Mouse (Mus musculus): ENCODE measurements around the gene Atp6v0a4. TPM values are rescaled to one million over a fixed set of nuclear protein-coding genes. Genes with fewer than 3 reads are reported as not detected.

The Atp6v0a4 gene
- polyA plus RNA-seq, 1 experiment from 2014 or later = 0.18 TPM

DNA sequence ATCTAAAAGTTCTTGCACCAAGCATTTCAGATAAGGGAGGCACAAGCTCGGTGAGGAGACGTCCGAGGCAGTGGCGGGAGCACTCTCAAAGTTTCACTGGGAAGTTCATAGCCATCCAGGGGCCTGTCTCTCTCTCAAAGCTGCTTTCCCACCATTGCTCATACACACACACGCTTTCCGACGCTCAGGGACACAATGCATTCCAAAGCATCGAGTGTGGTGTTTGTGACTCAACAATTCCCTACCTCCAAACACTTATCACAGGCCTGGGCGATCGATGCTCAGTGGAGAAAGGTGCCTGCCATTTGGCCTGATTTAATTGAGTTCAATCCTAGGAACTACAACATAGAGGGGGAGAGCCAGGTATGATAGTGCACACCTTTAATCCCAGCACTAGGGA, 29.7 kb downstream of the Atp6v0a4 start:
- WGBS = 91% methylated on average over 10 of the region's 10 CpGs
- Histone ChIP-seq H3K4me2 (no peak overlapping the region), H3K27me3 (no peaks in the 10 kb centered on the region), H3K4me1 (replicated peaks) (no peaks in the 10 kb centered on the region), H3K27ac (no peak overlapping the region), H3K4me3 (no peak overlapping the region), H3K9ac (no peak overlapping the region), H3K36me3 (no peaks in the 10 kb centered on the region), H3K9me3 (no peaks in the 10 kb centered on the region)
- no peak for ATAC-seq (ENCODE audit: low FRiP score)

DNA sequence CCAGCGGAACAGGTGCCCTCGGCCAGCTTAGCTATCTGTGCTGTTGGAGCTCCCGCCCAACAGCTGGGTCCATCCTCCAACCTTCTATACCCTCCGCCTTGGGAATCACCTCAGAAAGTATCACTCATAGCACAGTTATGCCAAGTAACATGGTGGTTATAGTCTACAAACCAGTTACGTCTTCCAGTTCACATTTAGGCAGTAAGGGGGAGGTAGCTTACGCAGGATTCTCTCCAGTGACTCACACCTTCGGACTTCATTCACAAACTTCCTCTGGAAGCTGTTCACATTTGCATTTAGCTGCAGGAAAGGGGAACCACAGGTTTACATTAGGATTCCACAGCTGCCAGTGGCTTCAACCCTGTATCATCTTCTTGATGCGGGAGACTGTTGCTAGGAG, 31.8 kb downstream of the Atp6v0a4 start:
- Histone ChIP-seq H3K27me3 (no peaks in the 10 kb centered on the region), H3K4me2 (no peak overlapping the region), H3K36me3 (no peaks in the 10 kb centered on the region), H3K4me1 (replicated peaks) (no peaks in the 10 kb centered on the region), H3K9ac (no peak overlapping the region), H3K27ac (no peak overlapping the region), H3K4me3 (no peak overlapping the region), H3K9me3 (no peaks in the 10 kb centered on the region)
- no peak for ATAC-seq (ENCODE audit: low FRiP score)
- 96% methylated on average over 8 of the region's 8 CpGs for WGBS

DNA sequence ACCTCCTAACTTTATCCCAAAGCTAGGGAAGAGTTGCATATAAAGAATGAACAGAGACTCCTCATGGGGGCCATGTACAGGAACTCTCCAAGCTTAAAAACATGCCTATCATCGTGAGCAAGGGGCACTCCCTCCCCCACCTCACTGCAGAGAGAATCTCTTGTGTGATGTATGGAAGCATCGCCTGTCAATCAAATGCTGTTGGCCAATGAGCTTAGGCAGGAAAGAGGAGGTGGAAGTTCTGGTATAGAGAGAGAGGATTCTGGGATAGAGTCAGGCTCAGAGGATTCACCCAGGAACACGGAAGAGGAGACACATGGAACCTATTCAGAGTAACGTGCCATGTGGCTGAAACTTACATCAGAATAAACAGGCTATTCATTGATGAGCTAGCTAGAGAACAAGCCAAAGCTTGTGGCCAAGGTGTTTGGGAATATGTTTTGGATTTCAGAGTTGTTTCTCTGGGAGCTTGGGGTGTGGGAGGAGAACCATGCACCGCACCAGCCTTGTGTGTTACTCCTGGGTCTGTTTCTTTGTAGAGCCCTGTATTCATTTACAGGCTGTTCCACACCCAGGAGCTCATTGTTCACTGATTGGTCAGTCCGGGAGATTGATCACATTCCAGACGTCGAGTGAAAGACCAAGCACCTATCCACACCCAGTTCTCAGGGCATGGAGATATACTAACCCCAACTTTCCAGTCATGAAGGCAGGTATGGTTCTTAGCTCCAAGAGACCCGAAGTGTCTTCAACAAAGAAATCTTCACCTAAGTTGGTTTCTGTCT, 37.0 kb downstream of the Atp6v0a4 start:
- ATAC-seq (ENCODE audit: low FRiP score) = no peak

DNA sequence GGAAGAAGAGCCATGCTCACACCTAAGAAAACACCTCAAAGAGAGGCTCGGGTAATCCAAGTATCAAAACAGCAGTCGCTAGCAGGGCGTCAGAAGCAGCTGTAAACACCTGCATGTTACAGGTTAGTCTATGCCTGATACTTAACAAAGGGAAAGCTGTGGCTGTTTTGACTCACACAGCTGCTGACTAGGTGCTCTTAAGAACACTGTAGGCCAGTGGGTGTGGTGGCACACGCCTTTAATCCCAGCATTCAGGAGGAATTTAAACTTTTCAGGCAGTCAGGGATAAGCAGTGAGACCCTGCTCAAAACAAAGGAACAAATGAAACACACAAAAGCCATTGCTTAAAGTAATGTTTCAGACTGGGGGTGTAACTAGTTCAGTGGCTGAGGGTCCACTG, 41.2 kb downstream of the Atp6v0a4 start:
- 61% methylated on average over 4 of the region's 4 CpGs for WGBS
- Histone ChIP-seq H3K4me2 (no peak overlapping the region), H3K9ac (no peak overlapping the region), H3K36me3 (no peaks in the 10 kb centered on the region), H3K27me3 (no peaks in the 10 kb centered on the region), H3K27ac (no peak overlapping the region), H3K4me1 (replicated peaks) (0 out of 2 replicates have a peak, but pooled peaks cover 2% of the 10 kb centered on the region), H3K4me3 (no peak overlapping the region), H3K9me3 (no peaks in the 10 kb centered on the region)
- no peak for ATAC-seq (ENCODE audit: low FRiP score)

More for the DNA sequence above, 37.0 kb downstream of the Atp6v0a4 start:
- 74% methylated on average over 9 of the region's 9 CpGs for WGBS
- H3K9ac ChIP-seq = no peak overlapping the region
- 0 out of 2 replicates have a peak, but pooled peaks cover 2% of the 10 kb centered on the region for H3K4me1 ChIP-seq (replicated peaks)
- no peak overlapping the region for H3K27ac ChIP-seq
- H3K27me3 ChIP-seq = no peaks in the 10 kb centered on the region
- no peak overlapping the region for H3K4me3 ChIP-seq
- no peaks in the 10 kb centered on the region for H3K36me3 ChIP-seq
- H3K4me2 ChIP-seq = no peak overlapping the region
- no peaks in the 10 kb centered on the region for H3K9me3 ChIP-seq

DNA sequence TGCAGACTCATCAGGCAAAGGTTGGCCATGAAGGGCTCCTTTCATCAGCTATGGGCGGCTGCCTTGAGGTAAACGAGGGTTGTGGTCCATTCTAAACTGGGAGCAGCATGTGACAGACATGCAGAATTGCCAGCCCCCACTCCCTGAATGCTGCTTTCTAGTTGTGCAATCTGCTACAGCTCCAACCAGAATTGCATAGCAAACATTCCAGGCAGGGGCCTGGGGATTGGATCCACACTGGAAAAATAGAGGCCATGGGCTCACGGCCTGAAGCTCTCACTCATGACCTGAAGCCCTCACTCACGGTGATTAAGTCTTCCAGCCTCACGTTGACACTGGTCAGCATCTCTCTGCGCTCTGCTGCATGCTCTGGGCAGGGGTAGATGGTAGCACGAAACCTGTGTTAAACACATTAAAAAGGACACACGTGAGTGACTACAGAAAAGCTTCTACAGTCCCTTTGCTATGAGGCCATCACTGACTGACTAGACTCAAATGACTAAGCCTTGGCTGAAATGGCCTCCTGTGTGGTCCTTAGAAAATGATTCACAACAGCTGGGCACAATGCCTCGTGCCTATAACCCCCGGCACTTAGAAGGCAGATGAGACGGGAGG, 42.6 kb downstream of the Atp6v0a4 start:
- H3K36me3 ChIP-seq = no peaks in the 10 kb centered on the region
- H3K4me2 ChIP-seq = no peak overlapping the region
- no peak overlapping the region for H3K4me3 ChIP-seq
- H3K27me3 ChIP-seq = no peaks in the 10 kb centered on the region
- H3K9me3 ChIP-seq = no peaks in the 10 kb centered on the region
- 0 out of 2 replicates have a peak, but pooled peaks cover 2% of the 10 kb centered on the region for H3K4me1 ChIP-seq (replicated peaks)
- 69% methylated on average over 11 of the region's 11 CpGs for WGBS
- no peak overlapping the region for H3K9ac ChIP-seq
- H3K27ac ChIP-seq = no peak overlapping the region
- ATAC-seq (ENCODE audit: low FRiP score) = no peak

DNA sequence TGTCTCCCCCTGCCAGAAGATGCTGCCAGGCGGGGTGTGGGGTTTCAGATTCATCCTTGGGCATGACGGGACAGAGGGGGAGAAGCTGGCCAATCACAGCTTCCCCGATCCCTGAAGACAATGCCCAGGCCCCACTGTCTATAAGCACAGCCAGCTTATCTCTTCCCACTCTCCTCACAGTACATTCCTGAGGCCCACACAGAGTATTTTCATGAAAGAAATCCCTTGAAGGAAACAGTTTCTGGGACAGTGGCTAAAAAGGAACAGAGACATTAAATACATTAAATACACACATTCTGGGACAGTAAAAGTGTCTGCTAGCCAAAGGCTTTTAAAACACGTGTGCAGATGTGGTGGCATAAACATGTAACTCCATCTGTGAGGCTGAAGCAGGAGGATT, 44.0 kb downstream of the Atp6v0a4 start:
- Histone ChIP-seq H3K27ac (no peak overlapping the region), H3K4me2 (no peak overlapping the region), H3K4me3 (no peak overlapping the region), H3K9ac (no peak overlapping the region), H3K4me1 (replicated peaks) (0 out of 2 replicates have a peak, but pooled peaks cover under 1% of the 10 kb centered on the region), H3K9me3 (no peaks in the 10 kb centered on the region), H3K27me3 (no peaks in the 10 kb centered on the region), H3K36me3 (no peaks in the 10 kb centered on the region)
- no peak for ATAC-seq (ENCODE audit: low FRiP score)
- WGBS = 59% methylated on average over 4 of the region's 4 CpGs

DNA sequence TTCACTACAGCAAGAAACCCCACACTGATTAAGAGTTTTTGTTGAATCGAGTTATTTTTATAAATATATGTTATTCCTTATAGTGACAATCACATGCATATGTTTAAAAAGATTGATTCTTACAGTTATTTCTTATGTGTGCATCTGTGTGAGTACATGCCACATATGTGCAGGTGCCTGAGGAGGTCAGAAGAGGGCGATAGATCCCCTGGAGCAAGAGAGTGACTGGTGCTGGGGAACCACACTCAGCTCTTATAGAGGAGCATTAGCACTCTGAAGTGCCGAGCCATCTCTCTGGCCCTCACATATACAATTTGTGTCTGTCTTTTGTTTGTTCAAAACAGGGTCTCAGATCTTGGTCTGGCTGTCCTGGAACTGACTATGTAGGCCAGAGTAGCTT, 50.8 kb downstream of the Atp6v0a4 start:
- no peak overlapping the region for H3K9ac ChIP-seq
- 88% methylated on average over 3 of the region's 3 CpGs for WGBS
- no peak for ATAC-seq (ENCODE audit: low FRiP score)

DNA sequence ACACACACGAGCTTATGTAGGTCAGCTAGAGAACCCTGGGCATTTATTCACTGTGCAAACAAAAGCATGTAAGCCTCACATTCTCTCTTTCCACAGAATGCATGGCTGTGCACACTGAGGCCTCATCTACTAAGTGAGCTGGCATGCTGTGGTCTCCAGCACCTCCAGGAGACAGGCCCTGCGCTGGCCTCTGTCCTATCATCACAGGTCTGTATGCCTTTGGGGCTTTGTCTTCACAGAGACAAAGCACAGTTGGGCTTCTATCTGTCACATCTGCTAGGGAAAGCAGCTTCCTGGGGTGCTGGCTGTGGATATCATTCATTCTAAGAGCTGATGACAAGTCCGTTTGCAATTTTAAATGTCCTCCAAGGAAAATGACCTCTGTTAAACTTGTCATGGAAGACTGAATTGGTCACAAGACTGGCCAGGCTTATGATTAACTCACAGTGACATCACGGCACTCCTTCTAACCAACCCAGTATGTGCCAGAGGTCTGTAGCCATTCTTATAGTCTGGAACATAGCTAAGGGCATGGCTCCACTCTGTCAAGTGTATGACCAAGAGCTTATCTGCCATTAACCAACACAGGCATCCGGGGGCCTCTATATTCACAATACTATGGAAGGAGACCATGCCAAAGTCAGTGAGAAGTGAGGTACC, 52.1 kb downstream of the Atp6v0a4 start:
- WGBS = 57% methylated on average over 5 of the region's 5 CpGs
- H3K9ac ChIP-seq = no peak overlapping the region
- H3K4me2 ChIP-seq = no peak overlapping the region
- H3K4me3 ChIP-seq = no peak overlapping the region
- H3K4me1 ChIP-seq (replicated peaks) = no peaks in the 10 kb centered on the region
- H3K27me3 ChIP-seq = no peaks in the 10 kb centered on the region
- no peaks in the 10 kb centered on the region for H3K36me3 ChIP-seq
- H3K27ac ChIP-seq = no peak overlapping the region
- ATAC-seq (ENCODE audit: low FRiP score) = no peak
- no peaks in the 10 kb centered on the region for H3K9me3 ChIP-seq

More for the DNA sequence above, 50.8 kb downstream of the Atp6v0a4 start:
- Histone ChIP-seq H3K27ac (no peak overlapping the region), H3K4me1 (replicated peaks) (no peaks in the 10 kb centered on the region), H3K9me3 (no peaks in the 10 kb centered on the region), H3K36me3 (no peaks in the 10 kb centered on the region), H3K4me3 (no peak overlapping the region), H3K27me3 (no peaks in the 10 kb centered on the region), H3K4me2 (no peak overlapping the region)

DNA sequence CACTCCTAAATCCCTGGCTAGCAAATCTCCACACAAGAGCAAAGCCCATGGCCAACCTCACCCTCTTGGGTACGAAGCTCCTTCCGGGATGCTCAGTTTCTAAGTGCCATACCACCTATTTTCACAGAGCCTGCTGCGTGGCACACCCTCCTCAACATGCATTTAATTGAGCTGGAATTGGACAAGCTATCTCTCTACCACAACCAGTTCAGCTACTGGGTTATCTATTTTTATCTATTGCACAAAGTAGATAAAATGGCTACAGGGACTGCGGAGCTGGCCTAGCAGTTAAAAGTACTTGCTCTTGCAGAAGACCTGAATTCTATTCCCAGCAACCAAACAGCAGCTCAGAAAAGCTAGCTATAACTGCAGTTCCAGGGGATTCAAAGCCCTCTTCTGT, 53.1 kb downstream of the Atp6v0a4 start:
- Histone ChIP-seq H3K9me3 (no peaks in the 10 kb centered on the region), H3K4me3 (no peak overlapping the region), H3K4me1 (replicated peaks) (no peaks in the 10 kb centered on the region), H3K9ac (no peak overlapping the region), H3K27me3 (no peaks in the 10 kb centered on the region), H3K4me2 (no peak overlapping the region), H3K27ac (no peak overlapping the region), H3K36me3 (no peaks in the 10 kb centered on the region)
- WGBS = 92% methylated on average over 4 of the region's 4 CpGs
- ATAC-seq (ENCODE audit: low FRiP score) = no peak

DNA sequence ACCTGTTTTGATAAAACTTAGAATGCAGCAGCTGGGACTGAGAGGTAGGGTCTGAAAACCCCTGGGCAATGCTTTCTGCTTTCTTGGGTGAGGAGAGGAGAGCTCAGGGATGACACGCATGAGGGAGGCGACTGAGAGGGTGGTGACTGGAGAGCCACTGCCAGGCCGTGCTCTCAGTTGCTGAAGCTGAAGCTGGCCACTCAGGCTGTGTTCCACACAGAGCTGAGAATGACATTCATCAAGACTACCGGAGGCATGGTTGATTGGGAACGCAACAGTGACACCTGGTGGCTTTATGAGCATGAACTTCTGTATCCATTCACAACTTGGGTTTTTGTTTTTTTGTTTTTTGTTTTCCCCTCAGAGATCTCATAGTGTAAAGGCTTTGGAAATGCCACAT, 58.2 kb downstream of the Atp6v0a4 start:
- WGBS = 6% methylated on average over 5 of the region's 5 CpGs
- Histone ChIP-seq H3K4me3 (no peak overlapping the region), H3K4me1 (replicated peaks) (peaks cover 10% of the 10 kb centered on the region), H3K36me3 (no peaks in the 10 kb centered on the region), H3K4me2 (0 out of 2 replicates have a peak overlapping the region, but pooled peaks have one; percentile 13), H3K27me3 (no peaks in the 10 kb centered on the region), H3K27ac (peak overlapping the region; percentile 37; the same call in 1 of the 2 replicates), H3K9me3 (no peaks in the 10 kb centered on the region), H3K9ac (0 out of 2 replicates have a peak overlapping the region, but pooled peaks have one; percentile 19)
- ATAC-seq (ENCODE audit: low FRiP score) = peak; percentile 91

DNA sequence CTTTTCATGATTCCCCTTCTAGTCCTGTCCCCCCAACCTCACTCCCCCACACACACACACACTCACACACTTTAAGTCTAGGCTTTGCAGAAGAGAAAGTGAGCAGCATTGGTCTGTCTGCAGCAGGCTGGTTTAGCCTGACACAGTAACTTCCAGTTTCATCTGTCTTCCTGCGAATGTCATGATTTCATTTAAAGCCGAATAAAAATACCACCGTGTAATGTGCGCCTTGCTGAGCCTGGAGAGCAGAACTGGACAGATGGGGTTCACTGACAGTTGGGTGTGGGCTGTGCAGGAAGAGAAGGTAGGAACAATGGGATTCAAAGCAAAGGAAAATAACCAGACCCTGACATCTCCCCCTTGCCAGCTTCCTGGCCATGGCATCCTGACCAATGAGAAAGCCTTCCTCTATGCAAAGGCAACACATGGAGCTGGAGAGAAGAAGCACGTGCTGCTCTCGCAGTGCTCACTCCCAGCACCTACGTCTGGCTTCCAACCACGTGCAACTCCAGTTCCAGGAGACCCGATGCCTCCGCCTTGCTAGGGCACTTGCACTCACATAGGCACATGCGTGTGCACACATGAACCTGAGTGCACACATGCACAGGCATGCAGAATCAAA, 58.8 kb downstream of the Atp6v0a4 start:
- 76% methylated on average over 11 of the region's 11 CpGs for whole genome bisulfite sequencing
- no peak overlapping the region for H3K4me3 ChIP-seq
- no peaks in the 10 kb centered on the region for H3K36me3 ChIP-seq
- 0 out of 2 replicates have a peak overlapping the region, but pooled peaks have one; percentile 19 for H3K9ac ChIP-seq
- H3K27me3 ChIP-seq = no peaks in the 10 kb centered on the region
- H3K9me3 ChIP-seq = no peaks in the 10 kb centered on the region
- ATAC-seq (ENCODE audit: low FRiP score) = peak; percentile 57; the same call in 1 of the 2 replicates
- H3K4me2 ChIP-seq = 0 out of 2 replicates have a peak overlapping the region, but pooled peaks have one; percentile 13
- no peak overlapping the region for H3K27ac ChIP-seq
- peaks cover 10% of the 10 kb centered on the region for H3K4me1 ChIP-seq (replicated peaks)

DNA sequence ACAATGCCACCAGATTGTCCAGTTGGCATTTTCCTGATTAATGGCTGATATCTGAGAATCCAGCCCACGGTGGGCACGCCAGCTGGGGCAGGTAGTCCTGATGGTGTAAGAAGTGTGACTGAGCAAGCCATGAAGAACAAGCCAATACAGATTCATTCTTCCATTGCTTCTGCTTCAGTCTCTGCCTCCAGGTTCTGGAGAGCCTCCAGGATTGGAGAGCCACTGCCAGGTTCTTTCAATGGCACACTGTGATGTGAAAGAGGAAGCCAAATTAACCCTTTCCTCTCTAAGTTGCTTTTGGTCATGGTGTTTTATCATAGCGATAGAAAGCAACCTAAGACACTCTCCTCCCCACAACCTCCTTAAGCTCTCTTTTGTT, 59.3 kb downstream of the Atp6v0a4 start:
- Histone ChIP-seq H3K9me3 (no peaks in the 10 kb centered on the region), H3K4me3 (no peak overlapping the region), H3K27ac (no peak overlapping the region), H3K4me1 (replicated peaks) (peaks cover 10% of the 10 kb centered on the region), H3K4me2 (no peak overlapping the region), H3K36me3 (no peaks in the 10 kb centered on the region), H3K27me3 (no peaks in the 10 kb centered on the region), H3K9ac (no peak overlapping the region)
- ATAC-seq (ENCODE audit: low FRiP score) = no peak
- 68% methylated on average over 3 of the region's 3 CpGs for WGBS

Data from hindbrain, embryonic 13.5 days (tissue).